Mouse (Mus musculus): Measurements from ENCODE around the gene Cox10. TPM values are rescaled to one million over a fixed set of nuclear protein-coding genes. Genes with fewer than 3 reads are reported as not detected.

Gene Cox10
- total RNA-seq, 2 experiments from 2014 or later: 32.2 to 38.3 TPM

DNA sequence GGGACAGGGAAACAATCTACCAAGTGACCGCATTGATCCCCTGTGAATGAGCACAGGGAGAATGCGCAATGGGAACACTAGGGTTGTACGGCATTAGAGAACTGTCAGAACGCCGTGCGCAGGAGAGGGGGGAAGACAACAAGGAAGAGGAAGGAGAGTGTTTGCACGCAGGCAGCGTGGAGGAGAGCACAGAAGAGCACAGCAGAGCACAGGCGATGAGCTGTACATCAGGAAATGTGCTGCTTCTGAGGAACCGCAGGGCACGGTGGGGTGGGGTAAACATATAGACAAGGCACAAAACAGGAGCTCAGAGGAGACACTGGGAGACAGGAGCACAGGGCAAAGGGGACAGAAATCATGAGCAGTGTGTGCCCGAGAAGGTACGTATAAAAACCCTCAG lies 31.8 kb downstream of the Cox10 start:
- no peak for DNase-seq

- DNase-seq: no peak
These were observed 34.2 kb downstream of the Cox10 start for GRCm38 (mm10) chr11:64045041-64045440.

DNA sequence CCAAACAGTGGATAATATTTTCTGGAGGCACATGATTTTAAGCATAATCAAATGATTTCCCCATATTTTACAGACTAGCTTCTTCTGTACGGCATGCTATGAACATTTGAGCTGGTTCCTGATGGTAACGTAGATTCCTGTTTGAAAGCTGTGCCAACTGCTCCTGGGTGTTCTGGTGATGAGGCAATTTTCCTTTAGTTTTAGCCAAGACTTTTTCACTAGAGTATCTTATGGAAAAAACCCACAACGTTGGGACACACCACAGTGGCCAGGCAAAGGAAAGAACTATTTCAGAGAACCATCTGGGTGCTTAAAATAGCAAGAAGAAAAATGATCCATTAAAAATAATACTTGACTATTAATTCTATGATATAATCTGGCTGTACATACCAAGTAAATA lies 35.2 kb downstream of the Cox10 start:
- DNase-seq: peak; percentile 14

DNA sequence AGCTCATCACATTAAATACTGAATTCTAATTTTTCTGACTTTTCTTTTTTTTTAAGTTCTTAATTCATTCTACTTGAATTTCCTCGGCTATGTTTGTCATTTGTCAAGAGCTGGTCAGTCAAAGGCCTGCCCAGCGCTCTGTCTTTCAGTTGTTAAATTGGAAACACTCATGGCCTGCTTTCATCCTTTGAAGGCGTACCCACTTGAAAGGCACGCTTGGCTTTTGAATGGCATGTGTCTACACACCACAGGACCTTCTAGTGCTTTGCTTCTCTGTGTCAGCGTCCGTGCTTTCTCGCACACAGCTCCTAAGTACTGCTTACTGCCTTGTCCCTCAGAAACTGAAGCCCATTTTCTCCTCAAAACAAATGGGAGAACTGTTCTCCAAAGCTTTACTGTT lies 38.0 kb downstream of the Cox10 start:
- DNase-seq: no peak

- no peak for DNase-seq
These were observed 39.7 kb downstream of the Cox10 start for GRCm38 (mm10) chr11:64039600-64039999.

DNA sequence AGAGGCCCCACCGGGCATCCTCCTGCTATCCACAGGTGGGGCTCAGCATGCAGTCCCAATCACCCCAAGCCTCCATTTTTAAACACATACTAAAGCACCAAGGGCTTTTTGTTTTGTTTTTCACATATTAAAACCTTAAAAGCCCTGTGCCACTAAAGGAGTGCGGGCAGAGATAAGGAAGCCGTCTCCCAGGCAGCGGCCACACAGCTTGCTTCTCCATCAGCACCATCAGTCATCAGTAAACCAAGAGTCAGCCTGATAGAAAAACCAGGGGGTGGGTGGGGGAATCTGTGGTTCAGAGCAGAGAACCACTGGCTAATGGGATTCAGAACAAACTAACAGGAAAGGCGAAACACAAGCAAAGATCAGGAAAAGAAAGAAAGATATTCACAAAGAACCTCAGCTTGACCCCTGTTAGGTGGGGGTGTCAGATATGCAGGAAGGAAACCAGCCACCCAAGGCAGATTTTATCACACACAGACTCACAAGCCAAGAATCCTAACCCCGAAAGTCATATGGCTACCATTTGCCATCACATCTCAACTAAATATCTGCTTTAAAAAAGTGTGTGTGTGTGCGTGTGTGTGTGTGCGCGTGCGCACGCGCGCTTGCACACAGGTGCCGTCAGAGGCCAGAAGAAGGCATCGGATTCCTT lies 41.7 kb downstream of the Cox10 start:
- no peak for DNase-seq

DNA sequence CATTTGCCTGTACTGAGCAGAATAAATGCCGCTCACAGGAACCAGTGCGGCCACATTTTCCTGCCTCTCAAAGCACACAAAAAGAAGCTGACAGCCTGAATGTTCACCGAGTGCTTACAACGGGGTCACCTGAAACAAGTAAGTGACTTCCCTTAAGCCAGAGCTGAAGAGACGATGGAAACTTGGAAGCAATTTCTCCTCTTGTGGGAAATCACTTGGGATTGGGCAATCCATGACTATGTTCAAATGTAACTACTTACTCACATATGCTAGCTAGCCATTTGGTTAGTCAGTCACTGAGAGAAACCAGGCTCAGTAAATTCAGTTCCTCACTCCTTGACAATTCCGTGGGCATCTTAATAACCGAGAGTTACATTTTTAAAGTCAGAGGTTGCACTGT lies 43.0 kb downstream of the Cox10 start:
- DNase-seq: no peak

DNA sequence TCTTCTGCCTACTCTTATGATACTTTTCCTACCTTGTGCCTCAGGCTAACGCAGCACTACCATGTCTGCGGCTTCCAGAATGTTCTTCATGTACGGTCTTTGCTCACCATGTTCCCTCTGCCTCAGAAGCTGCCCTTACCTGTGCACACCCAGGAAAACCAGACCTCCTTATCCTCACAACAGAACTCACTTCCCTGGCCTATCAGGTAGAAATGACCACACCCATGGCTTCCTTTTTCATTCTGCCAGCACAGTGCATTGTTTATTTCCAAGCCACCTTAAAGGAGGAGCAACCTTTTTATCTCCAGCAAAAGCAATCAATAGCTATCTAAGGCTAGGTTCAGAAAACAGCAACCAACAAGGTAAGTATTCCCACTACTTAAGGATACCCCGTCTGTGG lies 43.6 kb downstream of the Cox10 start:
- no peak for DNase-seq

DNA sequence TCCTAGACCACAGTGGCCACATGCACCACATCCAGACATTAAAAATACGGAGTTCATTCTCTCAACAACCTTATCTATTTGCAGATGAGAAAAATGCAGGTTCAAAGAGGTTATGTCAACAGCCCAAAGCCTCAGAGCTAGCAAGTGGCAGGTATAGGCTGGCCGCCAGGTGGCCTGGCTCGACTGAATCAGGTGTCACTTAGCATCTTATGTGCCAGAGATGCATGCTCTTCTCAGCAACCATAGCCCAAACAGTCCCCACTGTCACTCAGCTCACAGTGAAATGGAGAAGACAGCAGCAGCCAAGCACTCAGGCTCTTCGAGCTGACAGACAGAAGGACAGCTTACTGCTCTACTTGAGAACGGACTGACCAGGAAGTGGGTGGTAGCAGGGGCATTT lies 44.6 kb downstream of the Cox10 start:
- DNase-seq: no peak

GRCm38 (mm10) chr11:64027423-64027822 lies 51.8 kb downstream of the Cox10 start:
- DNase-seq: no peak

DNA sequence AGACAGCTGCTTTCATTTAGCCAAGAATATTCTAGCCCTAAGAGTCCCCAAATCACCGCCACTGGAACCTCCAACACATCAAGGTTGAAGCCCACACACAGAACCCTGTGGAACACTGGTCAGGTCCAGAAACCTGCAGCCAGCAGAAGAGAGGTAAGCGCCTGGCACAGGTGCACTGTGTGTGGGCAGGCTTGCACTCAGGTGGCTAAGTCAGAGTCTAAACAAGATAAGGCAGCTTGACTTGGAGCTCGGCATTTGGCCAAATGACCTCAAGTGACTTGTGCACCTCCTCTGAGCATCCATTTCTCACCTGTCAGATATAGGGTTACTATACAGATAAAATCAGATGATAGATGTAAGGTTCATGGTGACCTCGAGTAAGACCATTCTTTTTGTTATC lies 53.4 kb downstream of the Cox10 start:
- DNase-seq: no peak

- DNase-seq: no peak
These were observed 54.7 kb downstream of the Cox10 start for GRCm38 (mm10) chr11:64024575-64024974.

- no peak for DNase-seq
These were observed 55.8 kb downstream of the Cox10 start for GRCm38 (mm10) chr11:64023380-64023981.

- DNase-seq: no peak
These were observed 56.7 kb downstream of the Cox10 start for GRCm38 (mm10) chr11:64022403-64023047.

- DNase-seq: no peak
These were observed 60.0 kb downstream of the Cox10 start for GRCm38 (mm10) chr11:64019235-64019634.

DNA sequence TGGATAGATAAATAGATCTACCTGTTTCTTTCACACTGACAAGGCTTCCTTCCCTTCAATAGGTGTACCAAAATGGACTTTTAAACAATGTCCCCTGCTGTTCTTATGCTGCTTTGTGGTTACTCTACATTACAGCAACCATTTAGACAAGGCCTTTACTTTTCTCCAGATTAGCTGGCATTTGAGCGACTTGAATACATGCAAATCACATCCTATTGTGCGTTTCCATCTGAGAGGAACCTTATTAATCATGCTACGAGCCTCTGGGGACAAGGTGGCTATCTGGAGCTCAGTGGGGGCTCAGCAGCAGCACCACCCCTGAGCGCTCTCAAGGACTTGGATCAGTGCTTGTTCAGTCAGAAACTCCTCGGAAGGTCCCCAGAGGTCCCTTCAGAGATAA lies 61.1 kb downstream of the Cox10 start:
- DNase-seq: no peak

- no peak for DNase-seq
These were observed 64.0 kb downstream of the Cox10 start for GRCm38 (mm10) chr11:64015309-64015708.

DNA sequence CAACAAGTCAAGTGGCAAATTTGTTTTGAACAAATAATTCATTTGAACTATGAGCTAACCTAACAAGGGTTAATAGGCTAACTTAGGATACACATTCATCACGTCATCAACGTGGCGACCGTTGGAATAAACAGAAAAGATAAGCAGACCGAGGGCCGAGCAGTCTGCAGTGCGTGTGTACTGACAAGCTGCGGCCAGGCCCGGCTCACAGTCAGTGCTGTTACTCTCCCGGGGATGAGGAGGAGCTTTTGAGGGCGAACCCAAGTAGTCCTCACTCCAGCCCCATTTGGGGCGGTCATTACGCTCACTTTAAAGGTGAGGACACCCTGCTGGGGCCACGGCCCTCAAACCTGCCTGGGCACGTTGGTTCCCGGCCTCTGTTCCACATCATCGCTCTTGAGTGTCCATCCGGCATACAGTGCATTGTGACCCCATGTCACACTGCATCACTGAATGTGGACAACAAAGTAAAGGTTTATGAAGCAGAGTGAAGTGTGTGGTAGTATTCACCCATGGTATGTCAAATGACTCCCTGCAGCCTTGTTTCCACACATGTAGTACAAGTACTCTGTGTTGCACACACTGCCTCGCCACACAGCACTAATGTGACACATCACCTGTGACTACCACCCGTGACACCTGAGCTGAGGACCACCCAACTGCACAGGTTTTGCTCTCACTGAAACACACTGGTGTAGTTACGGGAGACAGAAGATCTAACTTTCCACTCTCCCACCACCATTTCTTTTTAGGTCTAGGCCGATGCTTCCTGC lies 68.4 kb downstream of the Cox10 start:
- DNase-seq: no peak

- DNase-seq: no peak
These were observed 75.1 kb downstream of the Cox10 start for GRCm38 (mm10) chr11:64004152-64004551.

DNA sequence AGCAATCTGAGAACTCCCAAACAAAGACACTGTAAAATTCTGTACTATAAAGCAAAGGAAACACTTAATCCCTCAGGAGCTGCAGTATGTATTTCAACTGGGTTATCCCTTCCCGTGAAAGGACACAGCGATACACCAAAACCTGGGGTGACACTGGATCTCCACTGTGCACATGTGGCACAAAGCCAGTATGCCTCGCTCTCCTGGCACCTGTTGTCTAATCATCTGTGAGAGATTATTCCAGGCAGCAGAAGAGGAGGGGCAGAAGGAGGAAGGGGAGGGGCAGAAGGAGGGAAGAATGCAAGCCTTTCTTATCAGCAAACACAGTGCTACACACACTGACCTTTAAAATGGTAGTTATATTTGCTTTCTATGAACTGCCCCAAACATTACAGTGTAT lies 75.8 kb downstream of the Cox10 start:
- DNase-seq: no peak

DNA sequence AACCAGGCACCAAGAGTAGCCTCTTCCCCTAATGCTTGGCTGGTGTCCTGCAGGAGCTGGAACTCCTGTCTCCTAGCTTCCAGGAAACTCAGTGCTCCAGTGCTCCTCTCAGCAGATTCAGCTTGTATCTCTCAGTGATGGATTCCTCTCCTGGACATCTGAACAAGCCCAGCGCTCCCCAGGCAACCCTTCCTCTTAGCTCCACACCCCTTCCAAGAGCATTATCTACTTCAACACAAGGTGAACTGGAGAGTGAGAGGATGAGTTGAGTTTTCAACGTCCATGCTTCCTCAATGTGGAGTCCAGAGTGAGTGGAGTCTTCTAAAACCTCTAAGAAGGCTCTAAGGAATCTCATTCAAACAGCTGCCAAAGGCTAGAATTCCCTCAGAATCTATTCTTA lies 76.6 kb downstream of the Cox10 start:
- DNase-seq: no peak

GRCm38 (mm10) chr11:64001111-64001510 lies 78.2 kb downstream of the Cox10 start:
- DNase-seq: no peak

- no peak for DNase-seq
These were observed 79.0 kb downstream of the Cox10 start for GRCm38 (mm10) chr11:64000200-64000794.

All from adrenal gland, postnatal 10 days (tissue).